Mouse (Mus musculus): Measurements from ENCODE around the gene Lmo2.

GRCm38 (mm10) chr2:103912481-103913251 lies 45.1 kb upstream of the Lmo2 start:
- TF ChIP-seq POLR2A (IDR thresholded peaks at IDR 0.05; ENCODE audit: borderline replicate concordance, insufficient read depth, low read length) (no peak), CTCF (IDR thresholded peaks at IDR 0.05; ENCODE audit: borderline replicate concordance, insufficient read depth, low read depth, low read length) (no peak)
